Mouse (Mus musculus) liver, embryonic 18 days (tissue): Measurements from ENCODE around the gene B4galt1. TPM values are rescaled to one million over a fixed set of nuclear protein-coding genes. Genes with fewer than 3 reads are reported as not detected.

ENCODE experiments used
- polyA plus RNA-seq: library from polyadenylated mRNA; depleted of rRNA; stranded (reverse); fragments of >200 nt; gene quantifications from 2 replicates; pipeline ENCODE4 v1.2.3, GENCODE M21; 2012; rRNA removed

Gene B4galt1
- polyA plus RNA-seq: 19.4 and 23.6 TPM in 2 replicates

DNA sequence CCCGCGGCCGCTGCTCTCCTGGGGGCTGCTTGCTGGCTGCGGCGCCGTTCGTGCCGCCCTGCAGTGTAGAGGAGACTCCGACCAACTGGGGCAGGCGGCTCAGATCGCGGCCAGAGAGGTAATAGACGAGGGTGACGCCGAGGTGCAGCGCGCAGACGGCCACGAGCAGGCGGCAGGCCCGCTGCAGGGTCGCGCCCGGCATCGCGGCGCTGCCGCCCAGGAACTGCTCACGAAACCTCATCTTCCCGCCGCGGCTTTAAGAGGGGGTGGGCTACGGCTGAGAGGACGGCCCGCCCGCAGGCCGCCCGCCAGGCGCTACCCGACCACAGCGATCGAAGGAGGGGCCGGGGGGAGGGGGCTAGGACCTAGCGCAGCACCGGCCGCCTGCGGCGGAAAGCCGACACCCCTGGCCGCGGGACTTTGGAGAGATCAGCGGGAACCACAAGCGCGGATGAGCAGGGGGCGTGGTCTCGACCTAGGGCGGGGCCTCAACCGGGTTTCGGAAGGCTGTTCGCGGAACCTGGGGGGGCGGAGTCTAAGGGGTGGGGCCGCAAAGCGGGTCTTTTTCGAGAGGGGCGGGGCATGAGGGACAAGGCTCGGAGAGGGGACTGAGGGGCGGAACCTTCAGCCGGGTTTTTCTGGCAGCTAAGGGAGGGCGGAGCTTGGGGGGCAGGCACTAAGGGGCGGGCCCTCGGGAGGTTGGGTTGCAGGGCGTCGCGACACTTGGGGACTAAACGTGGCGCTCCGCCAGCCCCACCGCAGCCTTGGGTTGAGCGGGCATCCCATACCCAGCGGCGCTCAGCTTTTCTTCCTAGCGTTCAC, at the start of gene B4galt1:
Gene B4galt1 (minus strand): TSS at position 441 of the 822 bp plus-strand sequence.

DNA sequence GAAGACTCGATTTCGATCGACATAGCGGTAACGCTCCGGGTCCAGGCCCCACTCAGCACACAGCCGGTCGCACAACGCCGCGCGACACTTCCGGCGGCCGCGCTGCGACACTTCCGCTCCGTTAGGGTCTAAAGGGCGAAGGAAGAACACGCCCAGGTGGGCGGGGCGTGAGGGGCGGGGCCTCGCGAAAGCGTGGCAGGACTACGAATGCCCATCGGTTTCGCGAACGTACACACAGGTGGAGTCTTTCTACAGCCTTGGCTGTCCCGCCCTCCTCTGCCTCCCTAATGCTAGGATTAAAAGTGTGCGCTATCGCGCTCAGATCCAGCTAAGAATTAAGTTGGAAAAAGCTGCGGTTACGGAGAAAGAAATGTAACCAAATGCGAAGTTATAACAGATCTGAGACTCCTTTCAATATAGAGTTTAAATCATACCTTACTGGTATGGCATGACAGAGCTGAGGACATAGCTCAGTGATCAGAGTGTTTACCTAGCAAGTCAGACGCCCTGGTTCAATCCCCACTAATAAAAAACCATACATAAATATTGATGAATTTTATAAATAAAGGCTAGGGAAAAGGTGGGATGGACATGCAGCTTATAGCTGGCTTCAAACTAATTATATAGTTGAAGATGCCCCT, 95.9 kb downstream of the B4galt1 start, which contains the start of gene Smu1:
Gene Smu1 (minus strand): TSS at position 144 of the 641 bp plus-strand sequence.

Other genes with a start within 250 kb of the B4galt1 start
- gene Aptx, start 150.8 kb downstream of the B4galt1 start, polyA plus RNA-seq: 4.5 and 5.2 TPM in 2 replicates
- gene Dnaja1, start 131.9 kb downstream of the B4galt1 start, polyA plus RNA-seq: 26.8 and 32.6 TPM in 2 replicates
- 33.3 and 34.6 TPM in 2 replicates for gene Smu1, start 96.1 kb downstream of the B4galt1 start, polyA plus RNA-seq
- gene Spink4, start 66.0 kb upstream of the B4galt1 start, polyA plus RNA-seq: 0.59 and 1.0 TPM in 2 replicates
- gene Bag1, start 94.3 kb upstream of the B4galt1 start, polyA plus RNA-seq: 47.0 and 48.2 TPM in 2 replicates
- gene Chmp5, start 94.4 kb upstream of the B4galt1 start, polyA plus RNA-seq: 30.9 and 31.1 TPM in 2 replicates
- gene Nfx1, start 116.9 kb upstream of the B4galt1 start, polyA plus RNA-seq: 20.6 and 23.4 TPM in 2 replicates
- gene Aqp7, start 194.1 kb upstream of the B4galt1 start, polyA plus RNA-seq: 1.0 and 1.2 TPM in 2 replicates
- gene Aqp3, start 244.2 kb upstream of the B4galt1 start, polyA plus RNA-seq: 8.9 and 10.4 TPM in 2 replicates